Mouse (Mus musculus): Measurements from ENCODE around the gene Ipo7. TPM values are rescaled to one million over a fixed set of nuclear protein-coding genes. Genes with fewer than 3 reads are reported as not detected.

Ipo7 gene
- 38.1 TPM for polyA plus RNA-seq (2017; shearing (Covaris generic))

GRCm38 (mm10) chr7:110018117-110018630 is at the start of gene Ipo7:
Gene Ipo7, plus strand, starts transcription at chr7:110018274.

GRCm38 (mm10) chr7:109986775-109987174 is 31.3 kb upstream of the Ipo7 start, which contains the start of gene Tmem41b:
Gene Tmem41b, minus strand, starts transcription at chr7:109986929.

GRCm38 (mm10) chr7:110061199-110061751 is 43.2 kb downstream of the Ipo7 start, which contains the start of gene Zfp143:
Gene Zfp143, plus strand, starts transcription at chr7:110061217.

Other genes with a start within 250 kb of the Ipo7 start
- 0.29 TPM for gene Nrip3, start 236.2 kb upstream of the Ipo7 start, polyA plus RNA-seq (2017; shearing (Covaris generic))
- not detected for gene Scube2, start 152.6 kb upstream of the Ipo7 start, polyA plus RNA-seq (2017; shearing (Covaris generic))
- 20.5 TPM for gene Dennd5a, start 57.8 kb upstream of the Ipo7 start, polyA plus RNA-seq (2017; shearing (Covaris generic))
- gene Tmem41b, start 31.3 kb upstream of the Ipo7 start, polyA plus RNA-seq (2017; shearing (Covaris generic)) = 57.9 TPM
- 52.1 TPM for gene Zfp143, start 42.9 kb downstream of the Ipo7 start, polyA plus RNA-seq (2017; shearing (Covaris generic))
- 3.1 TPM for gene Wee1, start 103.8 kb downstream of the Ipo7 start, polyA plus RNA-seq (2017; shearing (Covaris generic))
- 96.7 TPM for gene Swap70, start 203.4 kb downstream of the Ipo7 start, polyA plus RNA-seq (2017; shearing (Covaris generic))

Measured in inflammation-experienced regulatory T-cells, adult 16 weeks (primary cell).